Mouse (Mus musculus): ENCODE results near the gene Phf20. TPM values are rescaled to one million over a fixed set of nuclear protein-coding genes. Genes with fewer than 3 reads are reported as not detected.

Gene Phf20
- polyA plus RNA-seq, 1 experiment, result 11.2 TPM

DNA sequence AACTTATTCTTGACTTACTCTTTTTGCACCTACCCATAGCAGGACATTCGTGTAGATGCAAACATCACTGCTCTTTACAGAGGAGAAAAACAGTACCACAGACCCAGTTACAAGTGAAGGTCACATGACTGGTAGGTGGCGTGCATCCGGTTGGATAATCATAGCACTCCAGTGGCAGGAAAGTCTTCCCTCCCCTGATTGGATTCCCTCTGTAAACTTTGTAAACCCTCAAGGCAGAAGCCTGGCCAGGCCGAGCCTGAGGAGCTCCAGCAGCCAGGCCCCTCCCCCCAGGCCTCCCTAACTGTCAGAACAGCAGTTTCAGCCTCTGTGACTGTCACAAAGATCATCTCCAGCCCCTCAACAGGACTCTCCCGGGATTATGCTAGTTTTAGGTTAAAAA is 128.4 kb downstream of the Phf20 start:
- Histone ChIP-seq H3K4me3 (ENCODE audit: control insufficient read depth, low read depth, low read length) (no peak overlapping the region), H3K27ac (ENCODE audit: control insufficient read depth, insufficient read depth, low read depth, low read length) (peak overlapping the region; percentile 44), H3K27me3 (ENCODE audit: control insufficient read depth, insufficient read depth, low read length) (no peaks in the 10 kb centered on the region), H3K36me3 (ENCODE audit: control insufficient read depth, insufficient read depth, low read length) (no peaks in the 10 kb centered on the region), H3K4me1 (ENCODE audit: control insufficient read depth, insufficient read depth, low read length) (peaks cover 14% of the 10 kb centered on the region)
- TF ChIP-seq POLR2A (IDR thresholded peaks at IDR 0.05; ENCODE audit: control insufficient read depth, low read depth, low read length) (no peak), CTCF (IDR thresholded peaks at IDR 0.05; ENCODE audit: control insufficient read depth, insufficient read depth, insufficient replicate concordance, low read depth, low read length) (no peak)

DNA sequence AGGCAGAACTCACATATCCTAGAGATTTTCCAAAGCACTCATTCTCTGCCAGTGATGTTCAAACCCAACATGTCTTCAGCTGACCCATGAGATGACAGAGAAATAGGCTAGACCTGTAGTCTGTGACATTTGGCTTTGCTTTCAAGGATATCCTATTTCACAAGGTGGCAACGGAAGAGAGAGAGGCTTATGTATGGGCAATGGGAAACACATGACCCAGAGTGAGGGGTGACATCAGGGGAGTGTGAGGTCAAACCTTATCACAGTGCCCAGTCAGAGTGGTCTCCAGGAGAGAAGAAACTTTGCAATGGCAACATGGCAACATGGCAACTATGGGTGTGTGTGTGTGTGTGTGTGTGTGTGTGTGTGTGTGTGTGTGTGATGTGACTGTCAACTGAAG is 134.4 kb downstream of the Phf20 start:
- Histone ChIP-seq H3K27ac (ENCODE audit: control insufficient read depth, insufficient read depth, low read depth, low read length) (no peak overlapping the region), H3K27me3 (ENCODE audit: control insufficient read depth, insufficient read depth, low read length) (no peaks in the 10 kb centered on the region), H3K36me3 (ENCODE audit: control insufficient read depth, insufficient read depth, low read length) (no peaks in the 10 kb centered on the region), H3K4me1 (ENCODE audit: control insufficient read depth, insufficient read depth, low read length) (peaks cover 13% of the 10 kb centered on the region), H3K4me3 (ENCODE audit: control insufficient read depth, low read depth, low read length) (no peak overlapping the region)
- TF ChIP-seq POLR2A (IDR thresholded peaks at IDR 0.05; ENCODE audit: control insufficient read depth, low read depth, low read length) (no peak), CTCF (IDR thresholded peaks at IDR 0.05; ENCODE audit: control insufficient read depth, insufficient read depth, insufficient replicate concordance, low read depth, low read length) (no peak)

DNA sequence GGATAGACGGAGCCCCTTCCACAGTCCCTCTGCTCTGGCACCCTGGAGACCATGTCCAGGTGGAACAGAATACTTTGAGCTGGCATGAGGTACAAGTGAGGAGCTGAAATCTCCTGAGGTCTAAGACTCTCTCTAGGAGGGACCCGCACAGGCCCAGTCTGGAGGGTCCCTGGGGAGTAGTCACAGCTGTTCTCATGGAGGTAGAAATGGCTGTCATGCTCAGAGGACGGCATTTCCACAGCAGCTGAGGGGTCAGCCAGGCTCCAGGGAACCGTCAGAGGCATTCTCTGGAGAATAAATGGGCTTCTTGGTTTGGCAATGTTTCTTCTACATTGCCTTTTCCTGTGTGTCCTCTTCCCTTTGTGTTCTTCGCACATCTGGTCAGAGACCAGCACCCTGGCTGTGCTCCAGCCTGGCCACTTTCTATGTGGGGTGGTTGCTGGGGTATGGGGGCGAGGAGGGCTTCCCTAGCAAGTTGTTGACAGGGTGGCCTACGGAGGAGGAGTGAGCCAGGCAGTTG is 135.2 kb downstream of the Phf20 start:
- TF ChIP-seq CTCF (IDR thresholded peaks at IDR 0.05; ENCODE audit: control insufficient read depth, insufficient read depth, insufficient replicate concordance, low read depth, low read length) (no peak), POLR2A (IDR thresholded peaks at IDR 0.05; ENCODE audit: control insufficient read depth, low read depth, low read length) (no peak)
- Histone ChIP-seq H3K27me3 (ENCODE audit: control insufficient read depth, insufficient read depth, low read length) (no peaks in the 10 kb centered on the region), H3K4me1 (ENCODE audit: control insufficient read depth, insufficient read depth, low read length) (peaks cover 13% of the 10 kb centered on the region), H3K36me3 (ENCODE audit: control insufficient read depth, insufficient read depth, low read length) (no peaks in the 10 kb centered on the region), H3K4me3 (ENCODE audit: control insufficient read depth, low read depth, low read length) (no peak overlapping the region), H3K27ac (ENCODE audit: control insufficient read depth, insufficient read depth, low read depth, low read length) (no peak overlapping the region)

DNA sequence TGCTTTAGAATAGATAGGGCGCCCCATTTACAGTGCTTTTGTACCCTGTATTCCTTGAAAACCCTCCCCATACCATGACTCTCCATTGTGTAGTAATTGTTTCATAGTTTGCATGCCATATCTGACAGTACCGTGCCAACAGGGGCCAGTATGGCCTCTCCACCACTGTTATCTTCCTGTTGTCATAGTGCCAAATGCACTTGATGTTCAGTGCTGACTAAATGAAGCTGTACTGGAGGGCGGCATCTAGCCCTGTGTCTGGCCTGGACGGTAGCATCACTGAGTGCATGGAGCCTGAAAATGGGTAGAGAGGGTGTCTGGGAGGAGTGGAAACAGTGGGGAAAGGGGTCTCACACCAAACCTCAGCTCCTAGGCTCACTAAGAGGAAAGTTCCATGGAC is 143.8 kb downstream of the Phf20 start:
- TF ChIP-seq CTCF (IDR thresholded peaks at IDR 0.05; ENCODE audit: control insufficient read depth, insufficient read depth, insufficient replicate concordance, low read depth, low read length), result no peak
- Histone ChIP-seq H3K27me3 (ENCODE audit: control insufficient read depth, insufficient read depth, low read length) (no peaks in the 10 kb centered on the region), H3K27ac (ENCODE audit: control insufficient read depth, insufficient read depth, low read depth, low read length) (no peak overlapping the region), H3K4me1 (ENCODE audit: control insufficient read depth, insufficient read depth, low read length) (no peaks in the 10 kb centered on the region), H3K36me3 (ENCODE audit: control insufficient read depth, insufficient read depth, low read length) (no peaks in the 10 kb centered on the region), H3K4me3 (ENCODE audit: control insufficient read depth, low read depth, low read length) (no peak overlapping the region)

DNA sequence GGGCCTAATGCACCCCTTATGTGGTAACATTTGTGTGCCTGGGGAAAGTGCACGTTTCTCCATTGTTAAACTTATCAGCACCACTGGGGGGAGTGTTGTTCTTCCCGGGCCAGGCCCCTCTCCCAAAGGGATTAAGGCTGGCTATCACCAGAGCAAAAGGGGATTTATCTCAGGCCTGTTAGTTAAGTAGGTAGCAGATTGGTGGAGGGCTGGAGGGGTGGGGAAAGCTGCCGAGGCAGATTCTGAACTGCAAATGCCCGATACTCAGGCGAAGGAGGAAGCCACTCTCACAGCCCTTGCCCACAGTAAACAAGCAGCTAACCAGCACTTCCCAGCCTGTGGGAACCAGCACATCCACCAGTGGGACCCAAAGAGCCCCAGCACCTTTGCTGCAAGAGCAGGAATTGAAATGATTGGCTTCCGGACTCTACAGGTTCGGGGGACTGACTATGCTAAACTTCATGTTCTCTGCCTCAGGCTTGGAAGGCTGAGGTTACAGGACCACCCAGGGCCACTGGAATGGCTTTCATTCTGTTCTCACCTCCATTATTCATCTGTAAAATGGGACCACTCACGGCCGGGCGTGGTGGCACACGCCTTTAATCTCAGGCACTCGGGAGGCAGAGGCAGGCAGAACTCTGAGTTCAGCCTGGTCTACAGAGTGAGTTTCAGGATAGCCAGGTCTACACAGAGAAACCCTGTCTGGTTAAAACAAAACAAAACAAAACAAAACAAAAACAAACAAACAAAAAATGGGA is 148.7 kb downstream of the Phf20 start:
- Histone ChIP-seq H3K4me1 (ENCODE audit: control insufficient read depth, insufficient read depth, low read length) (no peaks in the 10 kb centered on the region), H3K4me3 (ENCODE audit: control insufficient read depth, low read depth, low read length) (no peak overlapping the region), H3K36me3 (ENCODE audit: control insufficient read depth, insufficient read depth, low read length) (no peaks in the 10 kb centered on the region), H3K27ac (ENCODE audit: control insufficient read depth, insufficient read depth, low read depth, low read length) (no peak overlapping the region), H3K27me3 (ENCODE audit: control insufficient read depth, insufficient read depth, low read length) (no peaks in the 10 kb centered on the region)
- TF ChIP-seq POLR2A (IDR thresholded peaks at IDR 0.05; ENCODE audit: control insufficient read depth, low read depth, low read length) (no peak), CTCF (IDR thresholded peaks at IDR 0.05; ENCODE audit: control insufficient read depth, insufficient read depth, insufficient replicate concordance, low read depth, low read length) (no peak)

DNA sequence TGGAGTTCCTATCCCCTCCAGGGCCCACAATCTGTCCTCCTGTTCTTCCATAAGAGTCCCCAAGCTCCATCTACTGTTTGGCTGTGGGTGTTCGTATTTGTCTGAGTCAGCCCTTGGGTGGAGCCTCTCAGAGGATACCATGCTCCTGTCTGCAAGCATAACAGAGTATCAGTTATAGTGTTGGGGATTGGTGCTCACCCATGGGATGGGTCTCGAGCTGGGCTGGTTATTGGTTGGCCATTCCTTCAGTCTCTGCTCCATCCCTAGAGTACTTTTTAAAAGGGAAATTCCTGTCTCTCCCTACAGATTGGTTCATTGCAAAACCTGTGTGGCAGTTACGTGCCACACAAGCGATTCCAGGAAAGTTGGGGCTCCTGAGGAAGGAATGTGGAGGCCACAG is 152.5 kb downstream of the Phf20 start:
- TF ChIP-seq POLR2A (IDR thresholded peaks at IDR 0.05; ENCODE audit: control insufficient read depth, low read depth, low read length), result no peak
- TF ChIP-seq CTCF (IDR thresholded peaks at IDR 0.05; ENCODE audit: control insufficient read depth, insufficient read depth, insufficient replicate concordance, low read depth, low read length), result no peak
- Histone ChIP-seq H3K27ac (ENCODE audit: control insufficient read depth, insufficient read depth, low read depth, low read length) (no peak overlapping the region), H3K36me3 (ENCODE audit: control insufficient read depth, insufficient read depth, low read length) (no peaks in the 10 kb centered on the region), H3K4me3 (ENCODE audit: control insufficient read depth, low read depth, low read length) (no peak overlapping the region), H3K27me3 (ENCODE audit: control insufficient read depth, insufficient read depth, low read length) (no peaks in the 10 kb centered on the region), H3K4me1 (ENCODE audit: control insufficient read depth, insufficient read depth, low read length) (no peaks in the 10 kb centered on the region)

DNA sequence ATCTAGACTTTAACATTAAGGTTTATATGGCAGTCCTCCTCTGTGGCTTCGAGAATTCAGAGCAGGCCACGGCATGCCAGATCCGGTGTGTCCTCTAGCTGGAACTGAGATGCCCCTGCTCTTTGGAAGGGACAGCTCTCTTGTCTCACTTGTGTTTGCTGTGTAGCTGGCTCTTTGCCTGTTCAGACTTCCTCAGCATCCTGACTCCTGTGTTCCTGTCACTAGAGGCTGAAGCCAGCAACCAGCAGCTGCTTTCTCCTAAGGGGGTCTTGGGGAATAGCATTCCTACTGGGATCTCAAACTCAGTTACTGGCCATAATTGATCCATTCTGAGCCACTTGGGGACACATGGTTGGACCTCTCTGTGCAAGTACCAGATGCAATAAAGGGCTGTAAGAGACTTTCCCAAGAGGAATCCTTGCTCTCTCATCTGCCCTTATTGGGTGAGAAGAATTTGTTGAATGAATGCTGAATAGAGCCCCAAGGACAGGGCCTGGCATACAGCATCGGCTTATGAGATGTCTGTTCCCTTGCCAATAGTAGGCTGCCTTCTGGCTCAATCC is 153.1 kb downstream of the Phf20 start:
- H3K4me3 ChIP-seq (ENCODE audit: control insufficient read depth, low read depth, low read length), result no peak overlapping the region
- H3K27me3 ChIP-seq (ENCODE audit: control insufficient read depth, insufficient read depth, low read length), result no peaks in the 10 kb centered on the region
- TF ChIP-seq POLR2A (IDR thresholded peaks at IDR 0.05; ENCODE audit: control insufficient read depth, low read depth, low read length), result no peak
- TF ChIP-seq CTCF (IDR thresholded peaks at IDR 0.05; ENCODE audit: control insufficient read depth, insufficient read depth, insufficient replicate concordance, low read depth, low read length), result no peak
- no peak overlapping the region for H3K27ac ChIP-seq (ENCODE audit: control insufficient read depth, insufficient read depth, low read depth, low read length)
- no peaks in the 10 kb centered on the region for H3K36me3 ChIP-seq (ENCODE audit: control insufficient read depth, insufficient read depth, low read length)
- H3K4me1 ChIP-seq (ENCODE audit: control insufficient read depth, insufficient read depth, low read length), result no peaks in the 10 kb centered on the region

Data from testis, adult 2 months (tissue).